Mouse (Mus musculus) midbrain, embryonic 11.5 days (tissue): ENCODE results near the gene Nup43. TPM values are rescaled to one million over a fixed set of nuclear protein-coding genes. Genes with fewer than 3 reads are reported as not detected.

Experiments used
- ATAC-seq: fragments of 200-750 bp; cut with Nextera tagmentation; 2 replicates; pipeline ENCODE4 v1.8.0; 2017; ENCODE audit warnings: moderate TSS enrichment, moderate library complexity; ENCODE audit not compliant: low FRiP score
- DNase-seq: peaks from one replicate; pipeline ENCODE4 v3.0.0; 2015; ENCODE audit warnings: low spot score; ENCODE audit errors: missing footprints
- H3K27ac ChIP-seq: fragments of 300-500 bp; sonication (generic); 2 replicates; pipeline ENCODE4 v1.5.1; 2014; ENCODE audit warnings: low read depth, low read length
- H3K27me3 ChIP-seq: fragments of 300-500 bp; sonication (generic); 2 replicates; pipeline ENCODE4 v1.6.1; 2014; ENCODE audit warnings: mild to moderate bottlenecking, low read length, moderate library complexity, mixed read lengths; ENCODE audit not compliant: control insufficient read depth, insufficient read depth
- H3K36me3 ChIP-seq: fragments of 300-500 bp; sonication (generic); 2 replicates; pipeline ENCODE4 v1.6.1; 2014; ENCODE audit warnings: mild to moderate bottlenecking, low read length, moderate library complexity, mixed read lengths; ENCODE audit not compliant: control insufficient read depth, insufficient read depth
- H3K4me1 ChIP-seq: fragments of 300-500 bp; sonication (generic); 2 replicates; pipeline ENCODE4 v1.6.1; 2014; ENCODE audit warnings: low read length; ENCODE audit not compliant: control insufficient read depth, insufficient read depth
- H3K4me2 ChIP-seq: fragments of 300-500 bp; sonication (generic); 2 replicates; pipeline ENCODE4 v1.6.1; 2014; ENCODE audit warnings: mild to moderate bottlenecking, moderate library complexity
- H3K4me3 ChIP-seq: fragments of 300-500 bp; sonication (generic); 2 replicates; pipeline ENCODE4 v1.5.1; 2014; ENCODE audit warnings: low read depth, low read length
- H3K9ac ChIP-seq: fragments of 300-500 bp; sonication (generic); 2 replicates; pipeline ENCODE4 v1.6.1; 2014; ENCODE audit warnings: low read length
- H3K9me3 ChIP-seq: fragments of 300-500 bp; sonication (generic); 2 replicates; pipeline ENCODE4 v1.6.1; 2016; ENCODE audit warnings: low read length; ENCODE audit not compliant: control insufficient read depth
- WGBS: fragments of 180-500 bp; shearing (Covaris S2); extraction: QIAGEN DNeasy Blood & Tissue Kit; methylation state at CpG from one replicate; pipeline ENCODE4 v1.1.7; 2014; 5-methylcytosine and 5-hydroxymethylcytosine counted together
- polyA plus RNA-seq: library from polyadenylated mRNA; unstranded; fragments of >200 nt; fragmentation: Nextera tagmentation; extraction: Ambion mirVana; gene quantifications from 2 replicates; pipeline ENCODE4 v1.2.1, GENCODE M21; 2014

Gene Nup43
- polyA plus RNA-seq, 1 experiment from 2014 or later: 67.5 TPM

DNA sequence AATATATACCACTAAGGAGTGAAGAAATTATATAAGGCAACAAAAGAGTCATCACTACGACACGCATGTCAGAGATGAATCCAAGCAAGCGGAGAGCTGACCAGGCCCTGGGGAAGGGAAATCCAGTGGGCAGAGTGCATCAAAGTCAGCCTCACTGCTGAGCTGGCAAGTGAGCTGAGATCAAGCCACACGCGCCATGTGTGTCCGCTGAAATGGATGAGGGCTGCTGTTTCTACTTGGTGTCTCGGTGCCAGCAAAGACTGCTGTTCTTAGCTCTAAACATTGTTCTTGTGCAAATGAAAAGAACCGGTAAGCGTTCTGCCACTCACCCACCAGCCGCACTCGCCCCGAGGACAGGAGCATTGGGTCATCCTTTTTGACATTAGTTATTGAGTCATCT lies 26.9 kb upstream of the Nup43 start:
- no peak overlapping the region for H3K4me2 ChIP-seq
- H3K36me3 ChIP-seq: peaks cover 15% of the 10 kb centered on the region
- WGBS: 96% methylated on average over 12 of the region's 12 CpGs

GRCm38 (mm10) chr10:7645911-7646310 lies 21.4 kb upstream of the Nup43 start:
- H3K4me2 ChIP-seq: no peak overlapping the region
- H3K27me3 ChIP-seq: no peaks in the 10 kb centered on the region
- no peak overlapping the region for H3K27ac ChIP-seq
- no peak overlapping the region for H3K4me3 ChIP-seq
- 96% methylated on average over 2 of the region's 2 CpGs for WGBS
- no peaks in the 10 kb centered on the region for H3K9me3 ChIP-seq
- H3K9ac ChIP-seq: no peak overlapping the region
- no peak for ATAC-seq
- DNase-seq: no peak
- no peaks in the 10 kb centered on the region for H3K4me1 ChIP-seq
- peaks cover 8% of the 10 kb centered on the region; the same call in 1 of the 2 replicates for H3K36me3 ChIP-seq

More for the DNA sequence above, 26.9 kb upstream of the Nup43 start:
- no peaks in the 10 kb centered on the region for H3K4me1 ChIP-seq
- DNase-seq (no peak), ATAC-seq (no peak)
- H3K9me3 ChIP-seq: no peaks in the 10 kb centered on the region
- H3K4me3 ChIP-seq: no peak overlapping the region
- H3K9ac ChIP-seq: no peak overlapping the region
- no peaks in the 10 kb centered on the region for H3K27me3 ChIP-seq
- H3K27ac ChIP-seq: no peak overlapping the region

DNA sequence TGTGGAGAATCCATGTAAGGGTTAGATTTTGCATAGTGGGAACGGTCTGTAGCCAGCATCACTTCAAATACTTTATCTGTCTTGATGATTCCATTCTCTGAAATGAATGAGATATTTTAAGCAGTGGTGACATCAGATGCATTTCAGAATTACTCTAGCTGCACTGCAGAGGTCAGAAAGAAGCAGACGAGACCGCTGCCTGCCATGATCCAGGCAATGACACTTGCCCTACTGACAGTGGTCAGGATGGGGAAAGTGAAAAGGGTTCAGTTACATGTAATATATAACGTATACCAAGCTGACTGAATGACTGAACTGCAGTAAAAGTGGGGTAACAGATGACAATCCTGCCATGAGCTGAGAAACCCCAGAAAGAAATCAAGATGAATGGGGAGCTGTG lies 18.2 kb upstream of the Nup43 start:
- no peak overlapping the region for H3K4me2 ChIP-seq
- WGBS: 89% methylated on average over 4 of the region's 4 CpGs
- no peak overlapping the region for H3K4me3 ChIP-seq
- DNase-seq (no peak), ATAC-seq (no peak)
- peaks cover 7% of the 10 kb centered on the region; the same call in 1 of the 2 replicates for H3K36me3 ChIP-seq
- no peak overlapping the region for H3K9ac ChIP-seq
- no peaks in the 10 kb centered on the region for H3K27me3 ChIP-seq
- H3K9me3 ChIP-seq: no peaks in the 10 kb centered on the region
- no peaks in the 10 kb centered on the region for H3K4me1 ChIP-seq
- no peak overlapping the region for H3K27ac ChIP-seq

GRCm38 (mm10) chr10:7651057-7651456 lies 16.2 kb upstream of the Nup43 start:
- WGBS: 96% methylated on average over 2 of the region's 2 CpGs
- no peaks in the 10 kb centered on the region for H3K27me3 ChIP-seq
- no peak for DNase-seq
- no peak overlapping the region for H3K4me2 ChIP-seq
- H3K4me3 ChIP-seq: no peak overlapping the region
- H3K9ac ChIP-seq: no peak overlapping the region
- H3K36me3 ChIP-seq: peaks cover 2% of the 10 kb centered on the region; the same call in 1 of the 2 replicates
- ATAC-seq: no peak
- no peaks in the 10 kb centered on the region for H3K4me1 ChIP-seq
- H3K9me3 ChIP-seq: no peaks in the 10 kb centered on the region
- H3K27ac ChIP-seq: no peak overlapping the region

- Histone ChIP-seq H3K4me2 (peak overlapping the region; percentile 81), H3K27ac (peak overlapping the region; percentile 76), H3K9me3 (no peaks in the 10 kb centered on the region), H3K9ac (peak overlapping the region; percentile 89), H3K4me1 (peaks cover 5% of the 10 kb centered on the region), H3K4me3 (peak overlapping the region; percentile 80), H3K27me3 (no peaks in the 10 kb centered on the region), H3K36me3 (no peaks in the 10 kb centered on the region)
- under 1% methylated on average over 43 of the region's 44 CpGs for whole genome bisulfite sequencing
- ATAC-seq (peak; percentile 83), DNase-seq (peak; percentile 98)
Observed at GRCm38 (mm10) chr10:7662471-7663141, 4.7 kb upstream of the Nup43 start.

- 1% methylated on average over 64 of the region's 64 CpGs for WGBS
- peak; percentile 99 for DNase-seq
- peaks cover 12% of the 10 kb centered on the region for H3K4me1 ChIP-seq
- H3K9ac ChIP-seq: peak overlapping the region; percentile 89
- H3K36me3 ChIP-seq: no peaks in the 10 kb centered on the region
- H3K9me3 ChIP-seq: no peaks in the 10 kb centered on the region
- H3K27me3 ChIP-seq: no peaks in the 10 kb centered on the region
- H3K4me3 ChIP-seq: peak overlapping the region; percentile 80
- peak overlapping the region; percentile 81 for H3K4me2 ChIP-seq
- peak overlapping the region; percentile 76 for H3K27ac ChIP-seq
- ATAC-seq: peak; percentile 92
Observed at GRCm38 (mm10) chr10:7663159-7664026, 3.9 kb upstream of the Nup43 start.

GRCm38 (mm10) chr10:7664027-7664526 lies 3.2 kb upstream of the Nup43 start:
- Histone ChIP-seq H3K4me1 (peaks cover 13% of the 10 kb centered on the region), H3K9me3 (no peaks in the 10 kb centered on the region), H3K36me3 (no peaks in the 10 kb centered on the region), H3K27ac (no peak overlapping the region), H3K4me2 (peak overlapping the region; percentile 81), H3K4me3 (peak overlapping the region; percentile 80), H3K27me3 (no peaks in the 10 kb centered on the region), H3K9ac (peak overlapping the region; percentile 89)
- 71% methylated on average over 6 of the region's 6 CpGs for WGBS
- ATAC-seq (no peak), DNase-seq (peak; percentile 73)

DNA sequence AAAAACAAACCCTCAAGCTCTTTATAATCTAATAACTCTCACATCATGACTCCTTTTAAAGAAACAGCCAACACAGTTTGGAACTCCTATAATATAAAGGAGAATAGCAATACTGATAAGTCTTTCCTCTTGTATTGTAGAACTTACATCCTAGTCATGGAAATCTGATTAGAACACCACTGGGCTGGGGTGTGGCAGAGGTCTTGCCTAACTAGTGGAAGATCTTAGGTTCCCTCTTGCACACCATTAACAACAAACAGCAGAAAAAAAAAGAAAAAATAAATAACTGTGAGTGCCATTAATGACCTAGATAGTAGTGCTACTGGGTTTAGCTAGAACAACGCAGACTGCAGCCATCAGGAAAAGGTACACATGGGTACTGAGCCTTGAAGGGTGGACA lies 2.4 kb upstream of the Nup43 start:
- Histone ChIP-seq H3K36me3 (no peaks in the 10 kb centered on the region), H3K4me3 (no peak overlapping the region), H3K4me2 (no peak overlapping the region), H3K4me1 (peaks cover 13% of the 10 kb centered on the region), H3K9ac (no peak overlapping the region), H3K27me3 (no peaks in the 10 kb centered on the region), H3K9me3 (no peaks in the 10 kb centered on the region), H3K27ac (no peak overlapping the region)
- ATAC-seq: no peak
- WGBS: 90% methylated on average over 1 of the region's 1 CpGs
- DNase-seq: no peak

DNA sequence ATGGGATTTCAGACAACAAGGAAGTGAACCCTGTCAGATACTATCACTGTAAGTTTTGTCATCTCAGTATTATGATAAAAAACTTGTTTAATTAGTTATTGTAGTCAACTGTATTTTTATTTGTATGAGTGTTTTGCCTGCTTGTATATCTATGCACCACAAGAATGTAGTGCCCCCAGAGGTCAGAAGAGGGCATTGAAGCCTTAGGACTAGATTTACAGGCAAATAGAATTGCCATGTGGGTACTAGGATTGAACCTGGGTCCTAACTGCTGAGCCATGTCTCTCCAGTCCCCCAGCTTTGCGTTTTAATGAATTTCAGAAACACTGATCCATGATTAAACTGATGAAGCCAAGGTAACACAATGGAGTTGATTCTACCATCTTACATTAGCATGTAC lies 6.4 kb downstream of the Nup43 start:
- DNase-seq (peak; percentile 86), ATAC-seq (peak; percentile 72)
- H3K4me1 ChIP-seq: no peaks in the 10 kb centered on the region
- H3K27me3 ChIP-seq: no peaks in the 10 kb centered on the region
- H3K36me3 ChIP-seq: peaks cover 16% of the 10 kb centered on the region
- WGBS: 83% methylated on average over 1 of the region's 1 CpGs
- no peak overlapping the region for H3K4me3 ChIP-seq
- no peak overlapping the region for H3K27ac ChIP-seq
- no peak overlapping the region for H3K4me2 ChIP-seq
- H3K9me3 ChIP-seq: no peaks in the 10 kb centered on the region
- no peak overlapping the region for H3K9ac ChIP-seq
